Mouse (Mus musculus): ENCODE data around the gene Zdhhc4.

The Zdhhc4 gene

DNA sequence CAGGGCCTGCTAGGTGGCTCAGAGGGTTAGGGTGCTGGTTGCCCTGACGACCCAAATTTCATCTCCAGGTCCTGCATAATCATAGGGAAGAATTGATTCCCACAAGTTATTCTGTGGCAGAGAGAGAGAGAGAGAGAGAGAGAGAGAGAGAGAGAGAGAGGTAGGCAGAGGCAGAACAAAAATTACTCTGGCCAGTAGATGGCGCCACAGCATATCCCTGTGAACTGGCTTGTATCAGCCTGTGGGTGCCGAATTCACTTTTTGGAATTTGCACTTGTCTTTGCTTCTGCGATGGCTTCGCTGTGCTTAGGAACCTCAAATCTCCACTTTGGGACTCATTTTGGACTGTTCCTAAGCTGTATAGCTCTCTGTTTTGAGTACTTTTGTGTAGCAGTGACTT lies 4.8 kb upstream of the Zdhhc4 start:
- peak; percentile 61 to 74 for DNase-seq (ENCODE audit: low spot score in 2 of 2)

- DNase-seq (ENCODE audit: low spot score in 2 of 2) = no peak
These were observed 11.8 kb downstream of the Zdhhc4 start for GRCm38 (mm10) chr5:143317288-143317610.

DNA sequence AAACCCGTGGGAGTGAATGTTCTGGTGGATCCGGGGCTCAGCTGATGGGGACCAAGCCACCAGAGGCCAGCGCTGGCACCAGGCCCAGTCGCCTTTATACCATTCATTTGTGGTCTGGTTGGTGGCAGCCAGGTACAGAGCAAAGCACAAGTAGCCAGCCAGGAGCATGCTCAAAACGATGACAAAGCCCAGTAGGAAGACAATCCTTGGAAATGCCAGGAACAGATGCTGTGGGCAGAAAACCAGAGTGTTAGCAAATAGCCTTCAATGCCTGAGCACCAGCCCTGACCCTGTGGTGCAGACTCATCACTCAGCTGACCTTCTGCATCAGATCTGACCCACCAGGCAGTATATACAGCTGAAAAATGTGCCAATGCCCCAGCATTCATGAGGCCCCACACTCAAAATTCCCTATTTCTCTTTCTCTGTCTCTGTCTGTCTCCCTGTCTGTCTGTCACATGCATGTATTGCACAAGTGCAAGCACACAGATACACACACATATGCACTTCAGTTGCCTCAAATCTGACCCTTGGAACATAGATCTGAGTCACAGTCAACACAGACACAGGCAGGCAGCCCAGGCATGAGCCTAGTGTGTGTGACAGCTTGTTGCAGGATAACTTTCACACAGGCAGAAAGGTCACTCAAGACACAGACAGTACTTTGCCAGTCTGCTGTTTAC lies 12.3 kb downstream of the Zdhhc4 start:
- DNase-seq (ENCODE audit: low spot score in 2 of 2) = no peak

DNA sequence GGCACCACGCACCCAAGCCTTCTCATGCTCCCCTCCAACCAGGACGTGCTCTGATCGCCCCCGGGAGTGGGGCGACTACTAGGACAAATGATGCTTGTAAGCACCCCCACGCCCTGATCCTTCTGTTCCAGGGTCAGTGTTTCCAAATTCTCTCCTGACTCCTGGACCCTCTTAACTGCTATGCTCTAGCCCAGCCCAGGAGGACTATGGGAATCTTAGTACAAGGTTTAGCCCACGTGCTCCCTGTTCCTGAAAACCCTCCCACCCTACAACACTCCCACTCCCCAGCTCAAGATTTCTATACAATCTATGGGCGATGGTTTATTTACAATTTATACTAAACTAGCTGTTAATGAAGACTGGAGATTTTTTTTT lies 13.6 kb downstream of the Zdhhc4 start:
- DNase-seq (ENCODE audit: low spot score in 2 of 2) = no peak

DNA sequence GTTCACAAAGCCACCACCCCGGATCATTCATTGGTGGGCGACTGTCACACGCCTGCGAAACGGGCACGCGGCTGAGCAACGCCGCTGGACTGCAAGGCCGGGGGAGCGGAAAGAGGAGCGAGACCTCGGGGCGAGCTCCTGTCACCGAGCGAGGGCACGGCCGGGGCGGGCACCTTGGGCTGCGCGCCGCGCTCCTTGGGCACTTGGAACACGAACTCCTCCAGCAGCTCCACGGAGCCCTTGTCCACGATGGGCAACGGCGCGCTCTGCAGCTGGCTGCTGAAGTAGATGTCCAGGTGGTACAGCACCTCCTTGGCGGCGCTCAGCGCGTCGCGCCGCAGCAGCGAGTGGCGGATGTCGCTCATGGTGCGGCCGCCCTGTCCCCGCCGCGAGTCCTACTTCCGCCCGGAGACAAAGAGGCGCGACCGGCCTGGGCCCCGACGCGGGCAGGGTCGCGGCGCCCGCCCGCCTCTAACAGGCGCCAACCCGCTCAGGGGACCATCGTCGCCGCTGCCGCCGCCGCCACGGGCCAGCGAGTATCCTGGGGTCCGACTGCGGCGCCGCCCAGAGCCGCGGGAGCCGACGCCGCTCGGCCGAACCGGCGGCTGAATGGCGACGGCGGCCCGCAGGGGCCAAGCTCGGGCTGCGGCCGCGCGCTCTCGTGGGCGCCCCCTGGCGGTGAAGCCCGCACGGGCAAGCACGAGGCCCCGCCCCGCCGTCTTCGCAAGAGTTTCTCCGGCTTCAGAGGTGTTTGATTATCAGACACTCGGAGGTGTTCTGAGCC lies 14.1 kb downstream of the Zdhhc4 start, which contains the start of gene E130309D02Rik:
Gene E130309D02Rik, minus strand, starts transcription at position 631 of the 784 bp plus-strand sequence.
- peak; percentile 65 to 80 for DNase-seq (ENCODE audit: low spot score in 2 of 2)

GRCm38 (mm10) chr5:143314183-143314729 lies 14.8 kb downstream of the Zdhhc4 start:
- no peak for DNase-seq (ENCODE audit: low spot score in 2 of 2)

GRCm38 (mm10) chr5:143311886-143312285 lies 17.2 kb downstream of the Zdhhc4 start:
- peak; percentile 60 to 64 for DNase-seq (ENCODE audit: low spot score in 2 of 2)

DNA sequence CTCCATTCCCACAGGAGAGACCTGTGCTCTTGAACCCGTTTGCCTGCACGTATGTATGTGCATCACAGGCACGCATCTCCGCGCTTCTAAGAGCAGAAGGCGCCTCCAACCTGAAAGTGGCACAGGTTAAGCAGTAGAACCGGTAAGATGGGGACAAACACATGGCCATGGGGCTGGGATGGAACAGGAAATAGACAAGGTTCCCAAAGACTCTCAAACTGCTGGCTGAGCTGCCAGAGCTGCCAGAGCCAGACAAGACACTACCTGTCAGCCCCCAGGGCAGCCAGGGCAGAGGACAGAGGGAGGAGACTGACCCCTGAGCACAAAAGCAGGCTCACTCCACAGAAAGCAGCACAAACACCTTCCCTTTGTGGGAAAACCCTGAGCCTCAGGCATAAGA lies 19.1 kb downstream of the Zdhhc4 start:
- DNase-seq (ENCODE audit: low spot score in 2 of 2) = no peak

- DNase-seq (ENCODE audit: low spot score in 2 of 2) = no peak
These were observed 20.2 kb downstream of the Zdhhc4 start for GRCm38 (mm10) chr5:143308825-143309224.

- no peak for DNase-seq (ENCODE audit: low spot score in 2 of 2)
These were observed 24.8 kb downstream of the Zdhhc4 start for GRCm38 (mm10) chr5:143304251-143304650.

- no peak for DNase-seq (ENCODE audit: low spot score in 2 of 2)
These were observed 27.8 kb downstream of the Zdhhc4 start for GRCm38 (mm10) chr5:143301296-143301695.

GRCm38 (mm10) chr5:143299686-143300085 lies 29.4 kb downstream of the Zdhhc4 start:
- DNase-seq (ENCODE audit: low spot score in 2 of 2) = peak in 1 of 2 experiments; percentile 32

- DNase-seq (ENCODE audit: low spot score in 2 of 2) = no peak
These were observed 30.7 kb downstream of the Zdhhc4 start for GRCm38 (mm10) chr5:143298391-143298790.

GRCm38 (mm10) chr5:143297986-143298385 lies 31.1 kb downstream of the Zdhhc4 start:
- no peak for DNase-seq (ENCODE audit: low spot score in 2 of 2)

- DNase-seq (ENCODE audit: low spot score in 2 of 2) = no peak
These were observed 33.7 kb downstream of the Zdhhc4 start for GRCm38 (mm10) chr5:143295330-143295729.

DNA sequence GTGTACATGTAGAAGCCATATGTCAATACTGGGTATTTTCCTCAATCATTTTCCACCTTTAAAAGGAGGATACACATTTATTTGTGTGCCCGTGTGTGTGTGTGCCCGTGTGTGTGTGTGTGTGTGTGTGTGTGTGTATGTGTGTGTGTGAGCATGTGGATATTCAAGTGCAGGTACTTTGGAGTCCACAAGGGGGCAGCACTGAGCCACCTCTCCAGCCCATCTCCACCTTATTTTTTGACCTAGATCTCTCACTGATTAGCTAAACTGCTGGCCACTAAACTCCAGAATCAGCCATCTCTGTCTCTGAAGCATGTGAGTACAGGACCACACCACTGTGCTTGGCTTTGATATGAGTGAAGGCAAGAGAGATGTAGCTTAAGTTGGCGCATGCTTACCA lies 34.2 kb downstream of the Zdhhc4 start:
- no peak for DNase-seq (ENCODE audit: low spot score in 2 of 2)

DNA sequence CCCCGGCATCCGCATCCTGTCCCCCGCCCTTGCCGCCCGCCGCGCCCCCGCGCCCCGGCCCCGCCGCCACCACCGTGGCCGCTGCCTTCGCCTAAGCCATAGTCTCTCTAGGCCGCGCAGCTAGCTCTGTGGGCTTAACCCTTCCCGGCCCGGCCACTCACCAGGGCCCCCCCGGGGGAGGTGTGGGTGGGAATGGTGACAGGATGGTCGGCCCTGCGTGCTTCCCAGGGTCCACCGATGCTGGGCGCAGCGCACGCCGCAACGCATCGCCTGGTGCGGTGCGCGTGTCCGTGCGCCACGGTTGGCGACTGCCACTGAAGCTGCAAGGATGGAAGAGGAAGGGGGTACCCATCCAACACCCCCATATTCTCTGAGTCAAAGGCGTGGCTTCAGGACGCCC lies 35.7 kb downstream of the Zdhhc4 start, which contains the start of gene Zfp853:
Gene Zfp853, minus strand, starts transcription at position 220 of the 400 bp plus-strand sequence.
- no peak for DNase-seq (ENCODE audit: low spot score in 2 of 2)

GRCm38 (mm10) chr5:143292879-143293278 lies 36.2 kb downstream of the Zdhhc4 start:
- DNase-seq (ENCODE audit: low spot score in 2 of 2) = no peak

- no peak for DNase-seq (ENCODE audit: low spot score in 2 of 2)
These were observed 39.8 kb downstream of the Zdhhc4 start for GRCm38 (mm10) chr5:143289299-143289698.

DNA sequence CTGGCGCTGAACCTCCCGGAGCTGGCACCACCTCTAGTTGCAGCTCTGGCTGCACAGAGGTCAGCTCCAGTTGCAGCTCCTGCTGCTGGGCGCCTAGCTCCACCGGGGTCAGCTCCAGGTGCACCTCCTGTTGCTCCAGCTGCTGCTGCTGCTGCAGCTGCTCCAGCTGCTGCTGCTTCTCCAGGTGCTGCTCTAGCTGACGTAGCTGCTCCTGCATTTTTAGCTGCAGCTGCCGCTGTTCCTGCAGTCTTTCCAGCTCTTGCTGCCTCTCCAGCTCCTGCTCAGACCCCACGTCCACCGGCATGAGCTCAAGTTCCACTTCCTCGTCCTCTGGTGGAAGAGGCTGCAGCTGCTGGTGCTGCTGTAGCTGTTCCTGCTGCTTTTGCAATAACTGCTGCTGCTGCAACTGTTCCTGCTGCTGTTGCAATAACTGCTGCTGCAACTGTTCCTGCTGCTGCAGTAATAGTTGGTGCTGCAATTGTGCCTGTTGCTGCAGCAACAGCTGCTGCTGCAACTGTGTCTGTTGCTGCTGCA lies 40.6 kb downstream of the Zdhhc4 start:
- DNase-seq (ENCODE audit: low spot score in 2 of 2) = no peak

DNA sequence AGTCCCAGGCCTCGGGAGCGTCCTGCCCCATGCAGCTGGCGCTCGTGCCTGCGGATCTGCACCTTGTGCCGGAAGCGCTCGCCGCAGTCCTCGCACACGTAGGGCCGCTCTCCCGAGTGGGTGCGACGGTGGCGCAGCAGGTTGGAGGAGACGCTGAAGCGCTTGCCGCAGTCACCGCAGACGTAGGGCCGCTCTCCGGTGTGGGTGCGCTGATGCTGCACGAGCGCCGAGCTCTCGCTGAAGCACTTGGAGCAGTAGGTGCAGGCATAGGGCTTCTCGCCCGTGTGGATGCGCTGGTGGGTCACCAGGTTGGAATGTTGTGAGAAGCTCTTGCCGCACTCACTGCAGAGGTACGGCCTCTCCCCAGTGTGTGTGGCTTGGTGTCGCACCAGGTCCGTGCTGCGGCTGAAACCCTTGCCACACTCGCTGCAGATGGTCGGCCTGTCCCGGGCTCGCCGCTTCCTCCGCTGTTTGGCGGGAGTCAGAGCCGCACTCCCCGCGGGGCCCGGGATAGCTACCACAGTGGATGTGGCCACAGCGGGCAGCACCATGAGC lies 41.2 kb downstream of the Zdhhc4 start:
- DNase-seq (ENCODE audit: low spot score in 2 of 2) = no peak

GRCm38 (mm10) chr5:143284762-143285161 lies 44.3 kb downstream of the Zdhhc4 start:
- no peak for DNase-seq (ENCODE audit: low spot score in 2 of 2)
